Mouse (Mus musculus): Measurements from ENCODE around the gene Erv3.

Gene Erv3

DNA sequence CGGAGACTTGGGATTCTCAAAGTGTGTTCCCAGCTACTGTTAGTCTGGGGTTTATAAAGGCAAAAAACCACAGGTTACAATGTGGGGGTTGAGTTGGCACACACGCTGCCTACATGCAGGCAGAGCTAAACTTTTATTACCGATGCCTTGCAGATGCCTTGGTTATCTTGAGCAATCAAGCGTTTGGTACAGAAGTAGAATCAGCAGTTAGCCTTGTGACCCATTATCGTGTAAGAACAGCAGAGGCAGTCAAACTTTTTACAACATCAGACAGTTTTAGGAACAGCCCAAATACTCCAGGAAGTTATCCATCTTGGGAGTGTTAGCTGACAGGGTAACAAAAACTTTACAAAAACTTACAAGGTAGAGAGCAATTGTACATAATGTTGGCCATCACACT, at the start of gene Erv3:
TSS of gene Erv3 (minus strand) at position 27 of the 400 bp plus-strand sequence.
- in situ Hi-C loops (cut with MboI, MseI): no loop called here

DNA sequence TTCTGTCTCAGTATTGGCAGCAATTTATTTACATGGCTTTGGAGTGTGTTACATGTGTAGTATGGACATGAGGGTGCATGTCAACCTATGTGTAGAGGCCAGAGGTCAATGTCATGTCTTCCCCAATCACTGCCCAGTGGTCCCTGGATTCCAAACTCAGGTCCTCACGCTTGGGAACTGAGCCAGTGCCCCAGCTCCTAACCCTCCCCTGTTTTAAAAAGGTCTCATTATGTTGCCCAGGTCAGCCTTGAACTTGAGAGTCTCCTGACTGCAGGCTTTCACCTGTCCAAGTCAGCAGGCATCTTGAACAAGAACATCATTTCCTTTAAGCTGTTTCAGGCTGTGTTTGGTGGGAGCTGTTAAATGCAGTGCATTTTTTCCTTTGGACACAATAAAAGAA, 49.4 kb upstream of the Erv3 start:
- in situ Hi-C loops (cut with MboI, MseI): no loop called here

DNA sequence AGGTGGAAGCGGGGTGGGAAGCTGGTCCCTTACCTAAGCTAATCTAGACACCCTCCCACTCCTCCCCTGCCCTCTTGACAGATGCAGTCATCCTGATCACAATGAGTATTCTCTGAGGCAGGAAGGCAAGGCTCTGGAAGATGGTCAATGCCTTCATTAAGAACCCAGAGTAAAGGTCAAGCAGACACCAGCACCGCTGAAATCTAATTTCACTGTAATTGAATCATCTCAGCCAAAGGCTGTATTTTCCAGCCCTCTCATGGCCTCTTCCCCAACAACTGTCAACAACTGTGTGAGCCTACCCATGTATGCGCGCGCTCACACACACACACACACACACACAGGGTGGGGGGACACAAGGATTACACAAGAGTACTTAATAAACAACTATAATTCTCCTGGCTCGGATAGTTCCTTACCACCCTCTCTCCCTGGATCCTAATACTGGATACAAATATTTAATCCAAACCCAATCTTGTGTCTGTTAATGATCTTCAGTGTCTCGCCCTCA, 48.9 kb upstream of the Erv3 start:
- in situ Hi-C loops (cut with MboI, MseI): no loop called here

DNA sequence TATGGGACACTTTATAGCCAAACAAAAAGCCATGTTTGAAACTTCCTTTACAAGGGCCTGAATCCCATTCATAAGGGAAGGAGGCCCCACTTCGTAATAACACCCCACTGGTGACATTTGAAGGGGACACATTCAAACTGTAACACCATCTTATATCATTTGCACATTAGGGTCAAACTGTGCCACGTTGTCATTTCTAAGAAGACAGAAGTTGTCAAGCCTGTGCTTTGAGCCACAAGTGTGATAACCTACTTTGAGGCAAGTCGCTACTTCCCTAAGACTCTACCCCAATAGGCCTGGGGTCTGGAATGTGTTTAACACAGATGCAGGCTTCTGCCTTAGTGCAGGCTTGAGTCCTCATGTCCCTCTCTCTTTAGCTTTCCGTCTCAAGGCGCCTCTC, 47.8 kb upstream of the Erv3 start:
- in situ Hi-C loops (cut with MboI, MseI): no loop called here

DNA sequence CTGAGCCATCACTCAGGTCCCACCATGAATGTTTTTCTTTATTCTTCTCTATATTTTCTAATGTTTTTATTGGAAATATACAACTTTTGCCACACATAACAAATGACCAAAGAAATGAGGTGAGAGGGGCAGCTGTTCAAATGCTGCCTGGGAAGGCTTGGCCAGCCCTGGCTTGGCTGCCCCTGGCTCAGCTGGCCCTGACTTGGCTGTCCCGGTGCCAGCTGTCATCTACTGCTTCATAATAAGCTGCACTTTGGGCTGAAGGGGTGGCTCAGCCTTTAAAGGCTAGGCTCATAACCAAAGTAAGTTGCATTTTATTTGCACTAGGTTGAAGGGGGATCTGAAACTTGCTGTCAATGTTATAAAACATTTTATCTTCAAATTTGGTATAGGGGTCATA, 47.3 kb upstream of the Erv3 start:
- in situ Hi-C loops (cut with MboI, MseI): no loop called here

DNA sequence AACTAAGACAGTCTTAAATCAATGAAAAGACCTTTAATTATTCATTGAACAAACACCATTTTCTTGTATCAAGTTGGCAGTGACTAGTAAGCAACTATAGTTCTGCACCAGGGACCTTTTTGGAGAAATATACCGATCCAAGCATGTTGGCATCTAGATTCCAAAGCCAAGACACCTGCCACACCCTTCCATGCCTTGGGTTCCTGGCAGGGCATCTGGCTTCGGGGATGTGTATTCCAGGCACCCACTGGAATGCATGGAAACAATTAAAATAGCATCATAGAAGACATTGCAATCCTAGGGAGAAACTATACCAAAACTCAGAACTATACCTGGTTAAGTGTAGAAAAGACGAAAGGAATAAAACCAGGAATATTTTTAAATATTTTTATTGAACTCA, 46.7 kb upstream of the Erv3 start:
- in situ Hi-C loops (cut with MboI, MseI): no loop called here

DNA sequence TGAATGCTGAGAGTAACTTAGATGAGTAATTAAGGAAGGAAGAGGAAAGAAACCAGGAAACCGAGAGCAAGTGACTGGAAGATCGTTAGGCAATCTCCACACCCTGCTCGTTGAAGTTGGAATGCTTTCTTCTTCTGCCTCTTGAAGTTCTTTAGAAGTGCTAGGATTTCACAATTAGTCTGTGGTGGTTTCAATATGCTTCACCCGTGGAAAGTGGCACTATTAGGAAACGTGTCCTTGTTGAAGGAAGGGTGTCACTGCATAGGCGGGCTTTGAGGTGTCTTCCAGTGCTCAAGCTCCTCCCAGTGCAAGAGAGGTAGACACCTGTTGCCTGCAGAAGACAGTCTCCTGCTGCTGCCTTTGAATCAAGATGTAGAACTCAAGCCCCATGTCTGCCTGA, 46.2 kb upstream of the Erv3 start:
- in situ Hi-C loops (cut with MboI, MseI): no loop called here

DNA sequence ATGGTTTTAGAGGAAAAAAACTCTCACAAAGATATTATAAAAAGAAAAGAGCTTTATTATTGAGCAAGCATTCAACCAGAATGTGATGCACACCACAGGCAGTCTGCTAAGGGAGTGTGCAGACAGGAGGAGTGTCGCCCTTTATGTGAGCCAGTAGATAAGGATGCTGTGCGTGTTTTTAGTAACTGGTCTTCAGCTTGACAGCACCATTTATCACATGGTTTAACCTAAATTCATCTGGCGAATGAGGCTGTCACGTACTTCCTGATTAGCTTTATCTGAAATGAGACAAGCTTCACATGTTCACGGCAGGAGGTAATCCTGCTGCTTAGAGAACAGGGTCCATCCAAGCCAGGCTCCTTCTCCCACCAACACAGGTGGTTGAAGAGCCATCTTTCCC, 45.5 kb upstream of the Erv3 start:
- in situ Hi-C loops (cut with MboI, MseI): no loop called here

DNA sequence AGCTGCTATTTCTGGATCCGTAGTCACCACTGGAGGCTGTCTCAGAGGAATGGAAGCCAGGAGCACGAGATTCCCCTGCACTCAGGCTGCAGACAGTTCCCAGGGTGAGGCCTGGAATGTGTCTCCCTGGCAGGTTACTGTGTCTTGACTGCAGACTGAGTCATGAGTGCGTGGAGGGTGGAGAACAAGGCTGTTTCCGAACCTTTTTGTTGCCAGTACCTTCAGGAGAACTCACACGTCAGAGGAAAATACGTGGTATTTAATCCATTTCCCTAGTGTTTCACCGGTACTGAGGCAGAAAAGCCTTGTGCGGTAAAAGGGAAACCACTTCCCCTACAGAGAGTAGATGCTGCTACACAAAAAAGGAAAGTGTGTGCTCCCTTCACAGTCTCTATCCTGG, 43.3 kb upstream of the Erv3 start:
- in situ Hi-C loops (cut with MboI, MseI): no loop called here

DNA sequence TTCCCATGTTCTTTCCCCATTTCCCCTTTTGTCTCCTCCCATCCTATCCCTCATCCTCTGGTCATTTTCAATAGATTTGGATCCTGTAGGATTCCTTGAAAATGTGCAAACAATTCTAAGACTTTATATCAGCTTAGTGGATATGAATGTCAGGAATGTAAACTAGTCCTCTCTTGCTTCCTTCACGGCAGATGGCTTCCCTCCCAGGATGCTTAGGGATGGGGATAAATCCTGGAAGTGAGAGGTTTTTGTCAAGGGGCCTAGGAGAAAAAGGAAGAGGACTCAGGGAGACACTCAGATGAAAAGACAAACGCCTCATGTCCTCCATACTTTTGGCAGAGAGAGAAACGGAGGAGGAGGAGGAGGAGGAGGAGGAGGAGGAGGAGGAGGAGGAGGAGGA, 42.9 kb upstream of the Erv3 start:
- in situ Hi-C loops (cut with MboI, MseI): no loop called here

DNA sequence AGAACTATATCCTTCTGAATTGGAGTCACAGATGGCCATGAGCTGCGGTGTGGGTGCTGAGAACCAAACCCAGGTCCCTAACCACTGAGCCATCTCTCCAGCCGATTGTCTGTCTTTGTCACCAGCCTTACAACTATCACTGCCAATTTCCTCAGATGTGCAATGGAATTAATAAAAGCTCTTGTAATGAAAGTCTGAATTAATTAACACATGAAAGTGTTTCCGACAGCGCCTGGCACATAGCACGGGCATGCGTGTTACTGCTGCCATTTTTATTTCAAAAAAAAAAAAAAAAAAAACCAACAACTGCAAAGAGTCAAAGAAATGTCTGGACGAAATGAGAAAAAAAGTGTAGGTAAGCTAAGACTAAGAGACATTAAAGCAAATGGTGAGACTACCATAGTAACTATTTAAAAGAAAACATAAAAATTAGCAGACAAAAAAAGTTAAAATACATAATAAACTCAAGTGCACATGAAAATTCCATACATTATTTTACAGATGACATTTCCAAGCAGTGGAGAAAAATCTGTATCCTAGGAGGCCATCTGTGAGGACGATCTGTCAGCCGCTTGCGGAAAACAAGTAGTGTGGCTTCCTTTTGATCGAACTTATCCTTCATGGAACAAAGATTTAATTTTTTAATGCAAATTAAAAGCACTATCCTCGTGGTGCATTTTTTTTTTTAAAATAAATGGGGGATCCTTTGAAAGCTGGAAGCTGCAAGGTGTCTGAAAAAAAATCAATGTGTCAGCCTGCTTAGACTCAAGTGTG, 38.0 kb upstream of the Erv3 start:
- in situ Hi-C loops (cut with MboI, MseI): loop anchor here (10.0 kb wide), 1 partner anchor 57 kb away; the partner anchor contains the start of gene Prnd

DNA sequence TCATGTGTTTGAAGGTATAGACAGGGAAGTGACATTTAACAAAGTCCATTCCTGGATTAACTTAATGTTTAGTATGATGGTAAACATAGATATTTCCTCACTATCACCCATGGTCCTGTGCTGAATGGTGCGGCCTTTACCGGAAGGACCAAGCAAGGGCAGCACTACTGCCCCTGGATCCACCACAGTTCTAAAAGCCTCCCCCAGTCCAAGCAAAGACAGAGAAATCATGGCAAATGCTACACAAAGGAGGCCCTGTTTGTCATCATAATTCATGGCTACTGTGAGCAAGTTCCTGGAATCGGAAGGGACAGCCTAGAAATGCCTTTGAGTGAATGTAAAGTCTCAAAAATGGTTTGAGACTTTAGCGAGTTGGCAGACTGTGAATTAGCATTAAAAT, 36.5 kb upstream of the Erv3 start:
- in situ Hi-C loops (cut with MboI, MseI): loop anchor here (10.0 kb wide), 1 partner anchor 59 kb away; the partner anchor contains the start of gene Prnd

DNA sequence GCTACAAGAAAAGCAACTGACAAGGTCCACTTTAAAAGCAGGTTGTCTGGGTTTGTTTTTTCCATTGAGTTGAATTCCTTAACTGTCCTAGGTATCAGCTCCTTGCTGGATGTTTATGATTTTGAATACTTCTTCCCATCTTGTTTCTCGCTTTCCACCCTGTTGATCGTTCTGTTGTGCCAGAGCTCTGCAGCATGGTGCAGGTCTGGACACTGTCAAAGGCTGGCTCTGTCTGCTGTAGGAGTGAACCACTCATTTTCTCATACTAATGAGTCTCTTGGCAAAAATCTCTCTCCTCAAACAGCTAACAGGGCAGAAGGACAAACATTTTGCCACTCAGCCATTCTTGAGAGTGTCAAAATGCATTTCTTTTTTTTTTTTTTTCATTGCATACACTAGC, 35.6 kb upstream of the Erv3 start:
- in situ Hi-C loops (cut with MboI, MseI): loop anchor here (10.0 kb wide), 1 partner anchor 60 kb away; the partner anchor contains the start of gene Prnd

DNA sequence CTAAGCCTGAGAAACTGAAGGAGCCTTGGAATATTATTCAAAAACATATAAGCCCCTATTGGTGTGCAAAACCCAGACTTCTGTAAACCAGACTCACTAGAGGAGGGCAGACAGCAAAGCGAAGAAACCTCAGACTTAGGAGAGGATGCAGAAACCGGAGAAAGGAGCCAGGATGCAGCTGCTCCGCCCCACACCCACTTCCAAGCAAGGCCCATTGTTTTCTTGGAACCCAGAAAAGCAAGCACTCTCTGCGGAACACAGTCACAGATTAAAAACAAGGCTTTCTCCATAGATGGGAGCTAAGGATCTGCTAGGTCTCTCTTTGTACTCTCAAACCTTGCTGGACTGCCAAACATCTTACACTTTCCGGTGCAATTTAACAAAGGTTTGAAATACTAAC, 33.0 kb upstream of the Erv3 start:
- in situ Hi-C loops (cut with MboI, MseI): loop anchor here (10.0 kb wide), 1 partner anchor 62 kb away; the partner anchor contains the start of gene Prnd

DNA sequence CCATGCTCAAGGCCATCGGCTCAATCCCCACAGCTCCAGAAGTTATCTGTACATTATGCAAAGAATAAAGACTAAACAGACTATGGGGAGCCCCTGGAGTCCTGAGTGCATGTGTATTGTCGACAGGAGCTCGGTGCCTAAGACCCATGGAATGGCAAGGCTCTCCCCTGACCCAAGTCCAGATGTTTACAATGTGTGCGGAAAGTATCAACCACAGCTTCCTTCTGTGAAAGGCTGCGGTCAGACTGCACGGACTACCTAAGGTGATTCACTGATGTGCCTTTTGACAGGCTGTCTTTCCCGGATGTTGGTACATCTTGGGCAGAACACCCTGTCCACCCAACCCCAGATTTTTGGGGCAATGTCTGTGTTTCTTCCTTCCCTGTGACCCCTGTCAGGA, 28.7 kb upstream of the Erv3 start:
- in situ Hi-C loops (cut with MboI, MseI): no loop called here

DNA sequence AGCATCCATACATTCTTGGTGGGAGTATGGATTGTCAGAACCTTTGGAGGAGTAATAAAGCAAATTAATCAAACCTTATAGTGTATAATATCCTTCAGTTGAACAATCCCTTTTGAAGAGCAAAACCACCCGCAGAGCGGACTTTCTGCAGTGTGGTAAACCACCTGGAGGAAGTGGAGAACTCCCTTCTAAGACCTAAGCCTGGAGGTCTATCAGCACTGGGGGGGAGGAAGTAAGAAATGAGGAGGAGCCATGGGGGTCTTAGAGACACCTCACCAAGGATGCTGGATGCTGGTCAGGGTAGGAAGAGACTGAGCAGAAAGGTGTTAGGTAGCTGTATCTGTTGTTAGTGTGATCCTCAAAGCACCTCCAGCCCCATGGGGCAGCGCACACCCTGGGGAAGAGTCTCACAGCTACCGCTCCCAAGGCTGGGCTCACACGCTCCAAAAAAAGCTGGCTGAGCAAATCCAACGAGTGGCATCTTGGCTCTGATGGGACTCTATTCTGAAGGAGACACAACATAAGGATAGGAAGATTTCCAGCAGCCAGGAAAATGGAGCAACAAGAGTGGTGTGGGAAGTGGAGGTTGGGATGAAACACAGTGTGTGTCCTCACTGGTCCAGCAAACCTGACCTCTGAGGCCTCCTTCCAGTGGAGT, 27.1 kb upstream of the Erv3 start:
- in situ Hi-C loops (cut with MboI, MseI): no loop called here

DNA sequence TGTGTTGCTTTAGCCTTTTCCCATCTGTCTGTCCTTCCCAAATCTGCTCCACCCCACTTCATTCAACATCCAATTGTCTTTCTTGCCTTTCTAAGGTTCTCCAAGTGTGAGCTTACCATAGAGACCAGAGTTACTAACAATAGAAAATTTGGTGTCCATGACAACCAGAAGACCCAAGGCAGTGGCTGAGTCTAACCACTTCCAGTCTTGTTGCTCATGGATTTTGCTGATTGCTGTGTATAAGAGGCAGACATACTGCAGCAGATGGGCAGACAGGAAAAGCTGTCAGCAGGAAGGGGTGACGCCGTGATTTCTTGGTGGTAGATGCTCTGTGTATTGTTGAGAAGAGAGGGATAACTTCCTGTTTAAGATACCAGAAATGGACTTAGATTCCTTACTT, 23.6 kb upstream of the Erv3 start:
- in situ Hi-C loops (cut with MboI, MseI): no loop called here

DNA sequence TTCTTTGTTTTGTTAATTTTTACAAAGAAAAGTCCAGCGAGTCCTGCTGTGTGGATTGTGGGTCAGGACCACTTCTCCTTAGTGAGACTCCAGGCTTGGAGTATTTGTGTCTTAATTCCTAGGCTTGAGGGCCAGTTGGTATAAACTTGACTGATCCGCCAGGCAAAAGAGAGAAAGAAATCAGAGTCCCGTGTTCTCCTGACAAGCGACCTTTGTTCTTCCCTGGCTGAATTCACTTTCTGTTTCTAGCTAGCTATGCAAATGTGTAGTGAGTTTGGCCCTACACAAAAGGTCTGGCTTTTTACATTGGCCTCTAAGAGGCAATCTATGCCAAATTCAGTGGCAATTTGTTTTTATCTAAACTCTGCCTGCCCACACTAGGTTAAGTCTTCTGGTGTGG, 22.2 kb upstream of the Erv3 start:
- in situ Hi-C loops (cut with MboI, MseI): no loop called here

DNA sequence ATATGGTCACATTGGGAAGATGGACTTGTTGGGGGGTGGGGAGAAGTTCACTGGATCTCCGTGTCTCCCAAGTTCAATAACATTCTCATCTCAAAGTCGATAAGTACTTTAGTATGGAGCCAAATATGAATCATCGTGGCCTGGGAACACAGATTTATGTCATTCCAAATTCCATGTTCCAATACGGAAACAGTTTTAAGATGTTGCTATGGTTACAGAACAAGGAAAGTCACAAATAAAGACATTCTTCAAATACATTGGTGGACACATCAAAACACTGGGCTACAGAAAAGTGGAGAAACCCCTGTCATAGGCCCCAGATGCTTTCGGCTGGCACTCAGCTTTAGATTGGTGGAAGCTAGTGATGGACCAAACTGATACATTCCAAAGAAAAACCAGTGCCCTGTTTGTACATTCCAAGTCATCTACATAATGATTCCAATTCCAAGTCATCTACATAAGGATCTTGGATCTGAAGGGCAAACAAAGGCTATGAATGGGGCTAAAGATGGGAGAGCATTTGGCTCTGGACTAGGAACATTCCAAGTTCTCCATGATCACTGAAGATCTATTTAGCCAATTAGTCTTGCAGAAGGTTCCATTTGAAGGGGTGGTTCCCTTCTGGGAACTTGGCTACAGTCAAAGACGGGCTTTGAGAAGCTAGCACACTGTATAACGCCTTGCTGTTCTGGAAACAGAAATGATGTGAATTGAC, 17.2 kb upstream of the Erv3 start:
- in situ Hi-C loops (cut with MboI, MseI): no loop called here

DNA sequence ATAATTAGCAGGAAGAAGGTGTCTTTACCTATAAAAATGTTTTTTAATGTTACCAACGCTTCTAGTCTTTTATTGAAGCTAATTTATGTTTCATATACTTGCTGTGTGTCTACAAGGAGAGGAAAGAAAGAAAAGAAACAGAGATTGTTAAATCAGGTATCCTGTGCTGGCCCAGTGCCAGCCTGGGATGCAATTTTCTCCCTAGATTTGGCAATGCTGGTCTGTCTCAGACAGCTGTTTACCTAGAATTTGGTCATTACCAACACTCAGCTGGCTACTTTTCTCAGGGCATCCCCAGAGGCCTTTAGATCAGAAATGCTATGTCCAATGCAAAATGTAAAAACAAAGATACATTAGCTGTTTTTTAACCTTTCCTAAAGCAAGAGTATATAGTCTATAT, 13.8 kb upstream of the Erv3 start:
- in situ Hi-C loops (cut with MboI, MseI): no loop called here

DNA sequence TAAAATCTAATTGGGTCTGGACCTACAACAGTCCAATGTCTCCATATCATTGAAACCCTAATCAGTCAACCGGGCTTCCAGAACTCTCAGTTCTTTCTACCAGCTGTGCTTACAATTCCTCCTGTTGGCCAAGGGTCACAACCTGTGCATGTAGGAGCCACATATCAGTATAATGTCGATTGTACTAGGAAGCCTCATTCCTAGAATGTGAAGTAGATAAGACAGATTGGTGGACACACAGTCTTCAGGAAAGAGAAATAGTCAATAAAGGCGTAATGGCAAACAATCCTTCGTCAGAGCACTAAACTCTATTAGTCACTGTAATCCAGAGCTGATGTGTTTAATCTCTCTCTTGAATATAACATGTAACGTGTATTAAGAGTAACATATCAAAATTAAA, 9.4 kb upstream of the Erv3 start:
- in situ Hi-C loops (cut with MboI, MseI): no loop called here

DNA sequence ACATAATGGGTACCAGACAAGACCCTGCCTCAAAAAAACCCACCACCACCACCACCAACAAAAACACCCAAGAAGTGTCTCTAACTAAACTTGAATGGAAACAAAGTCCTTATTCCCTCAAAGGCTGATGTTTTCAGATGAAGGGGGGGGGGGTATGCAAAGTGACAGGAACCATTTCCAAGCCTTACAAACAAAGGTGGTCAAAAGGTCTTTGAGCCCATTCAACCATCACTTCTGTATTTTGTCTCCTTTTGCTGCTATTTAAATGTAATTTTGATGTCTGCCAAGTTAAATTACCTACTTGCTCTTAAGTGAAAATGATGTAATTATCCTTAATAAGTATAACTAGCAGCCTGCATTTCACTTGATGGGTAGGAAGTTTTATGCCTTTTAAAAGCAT, 7.1 kb upstream of the Erv3 start:
- in situ Hi-C loops (cut with MboI, MseI): no loop called here
